Mouse (Mus musculus) liver, adult 2 months (tissue): ENCODE data around the gene Tenm2.

Experiments
- CTCF ChIP-seq: fragments of 200-500 bp; IDR thresholded peaks from 2 replicates; pipeline ENCODE4 v1.5.1; 2011; ENCODE audit warnings: low read depth, low read length, control low read depth
- POLR2A ChIP-seq: fragments of 200-500 bp; IDR thresholded peaks from 2 replicates; pipeline ENCODE4 v1.6.1; 2011; ENCODE audit warnings: low read length, control low read depth; ENCODE audit not compliant: insufficient read depth; ENCODE audit errors: extremely low read depth

DNA sequence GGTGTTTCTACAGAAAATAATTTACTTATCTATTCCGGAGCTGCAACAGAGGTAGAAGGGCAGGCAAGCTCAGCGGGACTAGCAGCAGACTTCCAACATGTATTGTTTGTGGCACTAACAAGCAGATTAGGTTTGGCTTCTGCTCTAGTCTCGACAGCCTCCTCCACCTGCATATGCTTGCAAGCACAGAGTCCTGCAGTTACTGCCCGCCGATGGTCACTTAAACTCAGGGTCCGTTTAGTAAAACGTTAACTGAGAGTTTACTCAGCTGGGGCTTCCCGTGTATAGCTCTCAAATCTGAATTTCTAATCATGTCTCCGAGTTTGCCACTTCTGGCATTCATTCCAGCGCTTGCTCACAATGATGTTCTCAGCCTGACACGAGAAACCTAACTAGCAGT, 404.3 kb downstream of the Tenm2 start:
- TF ChIP-seq CTCF (no peak), POLR2A (no peak)
